Mouse (Mus musculus) right cerebral cortex, postnatal 10 days (tissue): Measurements from ENCODE around the gene Clec14a.
A peak's percentile ranks its signal among the peaks of the same experiment; 100 is the strongest.
"Not testable (repeated sequence)": the region's sequence is repeated elsewhere in the genome, so short reads cannot be mapped to it uniquely, and the experiment has no call there.

Experiments
- DNase-seq, 2 experiments: peaks; one replicate each; pipeline ENCODE4 v3.0.0; 2021; ENCODE audit warnings: low spot score in 2 of 2

Gene Clec14a

DNA sequence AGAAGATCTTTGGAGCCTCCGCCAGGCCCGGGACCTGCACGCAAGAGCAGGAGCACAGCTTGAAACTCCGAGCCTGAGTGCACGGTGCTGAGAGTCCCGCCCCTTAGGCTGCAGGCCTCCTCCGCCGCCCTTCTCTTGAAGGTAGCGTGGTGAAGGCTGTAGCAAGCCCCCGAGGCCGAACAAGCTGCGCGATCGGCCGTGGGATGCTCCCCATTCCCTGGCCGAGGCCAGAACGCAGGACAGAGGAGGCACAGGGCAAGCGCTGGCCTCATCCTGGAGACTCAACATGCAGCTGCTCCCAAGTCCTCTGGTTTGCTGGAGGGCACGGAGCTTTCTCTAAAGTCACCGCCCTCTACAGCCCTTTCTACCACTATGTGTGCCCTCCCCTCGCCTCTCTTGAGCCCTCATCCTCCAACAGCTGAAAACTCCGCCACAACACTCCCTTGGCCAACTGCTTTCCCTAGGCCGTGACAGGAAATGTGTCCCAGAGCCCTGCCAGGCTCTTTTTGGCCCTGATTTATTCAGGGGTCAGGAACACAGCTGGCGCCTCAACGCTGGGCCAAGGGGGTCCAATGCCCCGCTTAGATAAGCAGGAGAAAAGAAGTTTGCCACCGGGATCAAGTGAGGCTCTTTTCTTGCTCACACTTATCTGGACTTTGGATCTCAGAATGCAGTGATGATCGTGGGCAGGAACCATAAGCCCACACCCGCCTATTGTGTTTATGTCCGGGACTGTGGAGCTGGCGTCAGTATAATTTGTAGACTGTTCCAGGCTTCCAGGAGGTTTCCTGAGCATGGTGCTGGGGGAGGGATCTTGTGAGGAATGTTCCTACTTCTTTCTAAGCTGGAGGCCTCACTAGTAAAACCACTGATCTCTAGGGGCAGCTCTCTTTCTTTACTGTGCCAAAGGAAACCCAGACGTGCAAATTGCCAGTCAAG is at the start of gene Clec14a:
TSS of gene Clec14a (minus strand) at position 728 of the 939 bp plus-strand sequence.
- peak in 1 of 2 experiments; percentile 27 for DNase-seq

DNA sequence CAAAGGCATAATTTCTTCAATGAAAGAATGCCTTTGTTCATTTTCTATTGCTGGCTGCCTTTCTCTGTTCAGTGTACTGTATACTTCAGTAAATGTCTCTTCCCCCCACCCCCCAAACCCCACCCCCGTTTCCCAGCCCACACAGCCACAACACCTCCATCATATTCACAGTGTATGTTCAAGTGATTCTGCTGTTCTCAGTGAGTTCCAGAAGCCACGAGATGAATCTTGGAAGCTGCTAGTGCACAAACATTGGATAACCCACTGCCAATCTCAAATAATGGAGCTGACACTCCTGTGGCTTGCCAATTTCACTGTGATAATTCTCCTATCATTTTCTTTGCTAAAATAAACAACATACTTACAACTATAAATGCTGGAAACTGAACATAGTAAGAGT is 38.7 kb upstream of the Clec14a start:
- no peak for DNase-seq

DNA sequence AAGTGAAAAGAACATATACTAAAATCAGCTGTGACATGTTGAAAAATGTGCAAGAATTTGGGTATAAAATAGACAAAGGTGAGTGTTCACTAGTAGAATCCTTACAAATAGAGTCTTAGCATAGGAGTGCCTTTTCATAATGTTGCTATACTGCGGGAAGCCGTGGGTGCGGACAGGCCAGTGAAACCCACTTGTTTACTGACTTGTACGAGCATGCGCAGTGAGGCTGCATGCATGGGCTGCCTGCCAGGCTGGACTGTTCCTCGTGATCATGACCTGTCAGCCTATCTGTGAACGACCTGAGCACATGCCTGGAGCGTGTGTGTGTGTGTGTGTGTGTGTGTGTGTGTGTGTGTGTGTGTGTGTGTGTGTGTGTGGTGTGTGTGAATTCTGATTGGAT is 37.3 kb upstream of the Clec14a start:
- not testable (repeated sequence) for DNase-seq

DNA sequence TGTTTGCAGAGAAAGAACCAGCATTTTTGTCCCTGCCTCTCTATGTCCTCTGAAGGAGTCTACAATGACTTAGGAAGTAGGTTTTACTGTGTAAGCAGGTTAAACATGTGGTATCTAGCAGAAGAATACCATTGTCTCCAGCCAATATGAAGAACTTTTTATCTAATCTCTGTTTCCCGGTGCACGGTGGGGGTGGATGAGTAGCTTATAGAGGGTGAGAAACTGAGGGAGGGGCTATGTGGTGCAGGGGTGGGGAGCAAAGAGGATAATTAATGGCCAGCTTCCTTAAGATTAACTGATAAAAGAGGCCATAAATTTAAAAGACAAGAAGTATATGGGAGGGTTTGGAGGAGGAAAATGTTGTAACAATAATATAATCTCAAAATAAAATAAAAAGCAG is 36.5 kb upstream of the Clec14a start:
- DNase-seq: no peak

DNA sequence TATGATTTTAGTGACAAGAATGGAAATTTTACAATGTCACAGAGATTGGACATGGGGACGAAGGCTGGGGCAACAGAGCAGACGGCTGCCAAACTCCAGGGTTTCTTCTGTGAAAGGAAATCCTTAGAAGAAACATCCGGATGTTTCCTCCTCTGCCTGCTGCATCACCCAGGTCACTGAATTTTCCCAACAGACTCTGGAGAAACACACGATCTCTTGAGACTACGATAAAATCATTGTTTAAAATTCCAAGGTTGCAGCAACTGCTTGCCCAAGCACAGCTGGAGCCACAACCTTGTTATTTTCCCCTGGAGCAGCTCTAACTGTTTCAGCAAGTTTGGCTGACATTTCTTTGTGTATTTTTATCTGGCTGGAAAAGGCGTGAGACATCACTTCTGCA is 27.9 kb upstream of the Clec14a start:
- DNase-seq: no peak

DNA sequence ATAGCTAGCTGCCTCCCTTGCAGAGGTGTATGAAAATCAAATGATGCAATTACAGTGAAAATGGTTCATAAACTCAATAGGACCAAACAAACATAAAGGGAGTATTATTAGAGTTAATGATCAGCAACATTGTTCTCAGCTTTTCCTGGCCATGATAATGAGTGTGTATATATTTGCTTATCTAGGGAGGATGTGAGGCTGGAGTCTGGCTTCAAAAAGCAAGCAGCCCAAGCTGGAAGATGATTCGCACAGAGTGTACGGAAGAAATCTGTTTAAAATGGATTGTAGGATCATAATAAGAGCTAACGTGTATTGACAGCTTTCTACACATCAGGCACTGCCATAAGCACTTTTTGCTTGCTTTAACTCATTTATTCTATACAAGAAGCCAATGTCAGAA is 16.8 kb upstream of the Clec14a start:
- no peak for DNase-seq

DNA sequence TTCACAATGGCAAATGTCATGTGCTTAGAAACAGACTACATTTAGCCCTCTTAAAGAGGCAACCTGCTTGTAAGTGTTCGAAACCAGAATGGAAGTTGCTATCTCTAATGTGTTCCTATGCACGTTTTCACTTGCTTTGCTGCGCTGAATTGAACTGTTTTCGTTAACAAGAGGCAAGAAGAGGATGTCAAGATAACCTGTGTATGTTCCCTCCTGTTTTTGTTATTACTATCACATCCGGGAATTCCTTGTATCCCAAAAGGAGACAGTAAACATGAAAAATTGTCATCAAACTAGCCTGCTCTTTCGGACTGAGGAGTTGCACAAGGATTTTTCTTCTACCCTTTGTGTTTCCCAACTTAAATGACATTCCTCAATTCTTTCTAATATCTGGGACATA is 1.4 kb upstream of the Clec14a start:
- DNase-seq: no peak

DNA sequence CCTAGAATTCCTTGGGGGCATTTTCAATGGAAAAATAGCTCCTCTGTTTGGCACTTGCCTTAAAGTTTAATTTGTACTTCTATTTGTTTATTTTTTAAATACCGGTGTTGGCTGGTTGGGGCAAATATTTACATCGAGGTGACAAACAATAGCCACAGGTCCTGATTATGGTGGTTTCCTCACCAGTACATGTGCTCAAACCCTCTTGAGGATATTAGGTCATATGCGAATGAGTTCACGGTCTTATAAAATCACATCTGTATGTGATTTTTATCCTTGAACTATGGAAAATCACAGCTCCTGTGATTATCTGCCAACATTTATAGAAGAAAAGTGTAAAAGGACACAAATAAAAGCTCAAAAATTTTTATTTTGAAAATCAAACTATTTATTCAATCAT is 415 bp upstream of the Clec14a start:
- no peak for DNase-seq

DNA sequence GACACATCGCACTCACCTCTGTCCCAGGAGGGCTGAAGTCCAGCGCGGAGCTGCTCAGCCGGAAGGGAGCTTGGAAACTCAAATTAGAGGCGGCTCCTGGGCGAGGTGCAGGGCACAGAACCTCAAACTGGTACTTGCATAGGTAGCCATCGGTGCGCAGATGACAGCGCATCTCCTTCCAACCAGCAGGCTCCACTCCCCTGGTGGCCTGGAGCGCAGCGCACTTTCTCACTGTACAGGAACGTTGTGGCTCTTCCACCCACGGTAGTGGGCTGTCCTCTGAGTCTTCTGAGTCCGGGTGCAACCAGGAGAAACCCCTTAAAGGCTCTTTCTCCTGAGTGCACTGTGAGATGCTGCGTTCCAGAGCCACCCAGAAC is 916 bp downstream of the Clec14a start:
- DNase-seq: peak in 1 of 2 experiments; percentile 35

DNA sequence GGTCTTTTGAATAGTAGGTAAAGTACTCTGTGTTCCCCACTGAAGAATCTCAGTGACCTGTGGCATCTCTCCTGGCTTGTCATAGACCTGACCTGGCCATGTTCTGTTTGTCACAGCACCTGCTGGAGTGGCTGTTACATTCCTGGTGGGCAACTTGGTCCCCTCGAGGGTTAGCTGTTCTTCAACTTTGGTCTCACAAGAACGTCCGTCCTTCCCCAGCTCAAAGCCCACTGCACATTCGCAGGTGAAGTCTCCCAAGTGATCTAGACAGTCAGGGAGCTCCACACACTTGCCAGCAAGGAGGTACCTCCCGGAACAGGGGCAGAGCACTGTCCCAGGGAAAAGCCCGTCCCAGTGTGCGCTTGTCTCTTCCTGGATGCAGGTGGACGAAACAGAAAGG is 1.3 kb downstream of the Clec14a start:
- DNase-seq: no peak

DNA sequence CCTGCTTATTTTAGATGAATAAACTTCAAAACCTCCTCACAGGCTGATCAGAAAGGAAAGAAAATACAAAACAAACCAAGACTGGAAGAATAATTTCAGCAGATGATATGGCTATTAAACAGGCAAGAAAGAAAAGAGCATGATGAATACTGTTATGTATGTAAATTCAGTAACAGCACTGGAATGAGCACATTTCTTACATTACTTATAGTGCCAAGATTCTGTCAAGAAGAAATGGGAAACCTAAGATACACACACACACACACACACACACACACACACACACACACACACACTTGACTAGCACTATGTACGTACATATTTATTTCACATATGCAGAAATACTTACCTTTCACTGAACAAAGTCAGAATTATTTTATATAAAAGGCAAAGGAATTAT is 17.2 kb downstream of the Clec14a start:
- DNase-seq: no peak

DNA sequence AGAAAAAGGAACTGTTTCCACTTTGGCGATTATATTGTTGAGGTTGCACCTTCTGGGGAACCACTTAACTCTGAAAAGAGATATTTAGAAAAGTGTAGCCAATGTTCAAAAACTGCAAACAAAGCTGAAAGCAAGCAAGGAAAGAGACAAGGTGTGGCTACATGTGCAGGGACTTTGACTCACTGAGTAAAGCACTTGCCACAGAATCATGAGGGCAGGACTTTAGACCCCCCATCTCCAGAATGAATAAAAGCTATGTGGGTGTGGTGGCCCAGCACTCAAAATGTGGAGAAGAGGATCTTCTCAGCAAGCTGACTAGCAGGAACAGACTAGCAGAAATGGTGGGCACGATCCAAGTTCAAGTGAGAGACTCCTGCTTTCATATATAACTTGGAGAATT is 36.6 kb downstream of the Clec14a start:
- no peak for DNase-seq

DNA sequence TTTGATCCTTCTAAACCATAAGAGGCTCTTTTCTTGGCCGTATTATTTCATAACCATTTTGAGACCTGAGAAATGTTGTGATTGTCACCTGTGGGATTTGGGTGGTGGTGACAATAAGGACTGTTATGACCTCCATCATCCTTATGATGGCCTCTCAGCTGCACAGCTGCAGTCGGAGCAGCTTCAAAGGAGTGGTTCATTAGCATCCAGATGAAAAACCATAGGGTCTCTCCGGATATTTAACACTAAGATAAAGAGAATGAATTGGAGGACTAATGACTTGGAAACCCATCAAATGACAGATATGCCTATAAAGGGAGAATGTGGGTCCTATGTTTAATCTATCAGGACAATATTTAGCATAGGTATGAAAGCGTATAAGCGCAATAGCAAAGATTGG is 43.4 kb downstream of the Clec14a start:
- no peak for DNase-seq

DNA sequence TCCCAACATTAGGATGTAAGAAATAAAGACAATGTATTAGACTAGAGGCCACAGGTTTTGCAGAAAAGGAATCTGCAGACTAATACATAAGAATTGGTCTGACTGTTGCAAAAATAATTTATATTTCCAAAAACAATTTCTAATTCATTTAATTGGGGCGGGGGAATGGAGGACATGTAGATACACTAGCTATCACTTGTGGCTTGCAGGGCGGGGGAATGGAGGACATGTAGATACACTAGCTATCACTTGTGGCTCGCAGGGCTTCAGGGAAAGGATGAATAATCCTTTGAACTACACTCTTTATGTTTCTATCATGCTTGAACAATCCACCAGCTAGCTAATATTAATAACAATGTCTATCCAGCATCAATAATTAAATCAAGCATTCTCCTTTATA is 50.0 kb downstream of the Clec14a start:
- no peak for DNase-seq

DNA sequence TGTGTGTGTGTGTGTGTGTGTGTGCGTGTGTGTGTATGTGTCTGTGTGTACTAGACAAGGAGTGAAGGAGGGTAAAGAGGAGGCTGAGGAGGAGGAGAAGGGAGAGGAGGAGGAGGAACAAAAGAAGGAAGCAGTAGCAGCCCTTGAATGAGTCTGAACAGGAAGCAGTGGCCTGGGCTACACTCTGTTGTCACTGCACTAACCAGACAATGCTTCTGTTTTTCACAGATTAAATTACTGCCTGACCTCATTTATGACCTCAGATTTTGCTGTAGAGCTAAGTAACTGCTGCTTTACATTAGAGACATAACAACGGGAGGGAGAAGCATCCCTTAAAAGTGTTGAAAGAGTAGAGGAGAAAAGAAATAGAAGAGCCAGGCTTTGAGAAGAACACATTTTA is 52.9 kb downstream of the Clec14a start:
- DNase-seq: no peak
